Mouse (Mus musculus) erythroid progenitor cell, adult 5-6 weeks (primary cell): ENCODE measurements around the gene Wfdc1. TPM values are rescaled to one million over a fixed set of nuclear protein-coding genes. Genes with fewer than 3 reads are reported as not detected.

Source experiments
- ATAC-seq: replicated peaks from 2 replicates; pipeline ENCODE4 v1.8.0; 2016; ENCODE audit warnings: moderate number of reproducible peaks, mild to moderate bottlenecking, moderate TSS enrichment, inconsistent platforms; ENCODE audit not compliant: poor library complexity, low FRiP score, severe bottlenecking
- total RNA-seq, 2 experiments: library from RNA; stranded (forward) in 1 of 2; stranded (reverse) in 1 of 2; fragments of 150-400 nt in 1 of 2; fragments of 186-747, 209-891 nt in 1 of 2; gene quantifications; 2 replicates each; pipeline versions ENCODE4 v1.2.3 to v1.2.4; 2015 to 2017; ENCODE audit warnings: low replicate concordance in 2 of 2

The Wfdc1 gene
- total RNA-seq, 2 experiments from 2014 or later: not detected

GRCm38 (mm10) chr8:119678138-119678843 lies 12.1 kb downstream of the Wfdc1 start:
- ATAC-seq: no peak

GRCm38 (mm10) chr8:119679184-119679583 lies 13.0 kb downstream of the Wfdc1 start:
- ATAC-seq: no peak

- ATAC-seq: no peak
Measured at GRCm38 (mm10) chr8:119690602-119691001, 24.4 kb downstream of the Wfdc1 start.

GRCm38 (mm10) chr8:119691989-119692388 lies 25.8 kb downstream of the Wfdc1 start:
- ATAC-seq: no peak

- no peak for ATAC-seq
Measured at GRCm38 (mm10) chr8:119694696-119695095, 28.5 kb downstream of the Wfdc1 start.

- no peak for ATAC-seq
Measured at GRCm38 (mm10) chr8:119697163-119697562, 31.0 kb downstream of the Wfdc1 start.

GRCm38 (mm10) chr8:119698960-119699359 lies 32.8 kb downstream of the Wfdc1 start:
- ATAC-seq: no peak

- ATAC-seq: no peak
Measured at GRCm38 (mm10) chr8:119699549-119700134, 33.5 kb downstream of the Wfdc1 start, which contains the start of gene Atp2c2. TSS of gene Atp2c2 (plus strand) at chr8:119700009.

GRCm38 (mm10) chr8:119702965-119703364 lies 36.8 kb downstream of the Wfdc1 start:
- no peak for ATAC-seq

- ATAC-seq: no peak
Measured at GRCm38 (mm10) chr8:119707146-119707545, 41.0 kb downstream of the Wfdc1 start.

GRCm38 (mm10) chr8:119708471-119708870 lies 42.3 kb downstream of the Wfdc1 start:
- no peak for ATAC-seq

- no peak for ATAC-seq
Measured at GRCm38 (mm10) chr8:119708878-119709702, 42.9 kb downstream of the Wfdc1 start.

- no peak for ATAC-seq
Measured at GRCm38 (mm10) chr8:119709703-119710093, 43.5 kb downstream of the Wfdc1 start.

GRCm38 (mm10) chr8:119712226-119712625 lies 46.1 kb downstream of the Wfdc1 start:
- no peak for ATAC-seq

GRCm38 (mm10) chr8:119713421-119713820 lies 47.3 kb downstream of the Wfdc1 start:
- ATAC-seq: no peak

- no peak for ATAC-seq
Measured at GRCm38 (mm10) chr8:119715221-119715620, 49.1 kb downstream of the Wfdc1 start.

- no peak for ATAC-seq
Measured at GRCm38 (mm10) chr8:119716730-119717299, 50.6 kb downstream of the Wfdc1 start.

- ATAC-seq: no peak
Measured at GRCm38 (mm10) chr8:119717765-119718164, 51.6 kb downstream of the Wfdc1 start.

- no peak for ATAC-seq
Measured at GRCm38 (mm10) chr8:119719011-119719501, 52.9 kb downstream of the Wfdc1 start.

GRCm38 (mm10) chr8:119722348-119722747 lies 56.2 kb downstream of the Wfdc1 start:
- no peak for ATAC-seq
